Comparison of ENCODE assay signal across 9 mouse cellular contexts in genomic region chr12:111485046-111485651, GRCm38 (mm10). TPM values are rescaled to one million over a fixed set of nuclear protein-coding genes. Genes with fewer than 3 reads are reported as not detected.
A peak's percentile ranks its signal among the peaks of the same experiment; 100 is the strongest.
DNase-seq lines count a peak whose midpoint lies in the region; ATAC-seq lines count a peak whose summit lies in the region.
"Had no signal": no experiment of that assay in that cellular context is flagged by ENCODE, and none has a peak within 500 bp of the region (broad histone marks: within the 10 kb centered on the region; RNA-seq: fewer than 3 reads in every experiment).

No protein-coding gene starts in this region.

- WGBS in heart, embryonic 11.5 days (ENCODE audit: insufficient replicate concordance), result under 1% methylated on average over 63 of the region's 63 CpGs
- WGBS in hindbrain, embryonic 12.5 days, result under 1% methylated on average over 63 of the region's 63 CpGs
- under 1% methylated on average over 63 of the region's 63 CpGs for WGBS in midbrain, embryonic 11.5 days

- ATAC-seq in heart, embryonic 11.5 days (replicated peaks; ENCODE audit: insufficient number of reproducible peaks, low FRiP score, low TSS enrichment), result no peak
- ATAC-seq in hindbrain, embryonic 12.5 days (ENCODE audit: low FRiP score), result peak; percentile 26; the same call in 1 of the 2 replicates
- peak; percentile 48 for ATAC-seq in midbrain, embryonic 11.5 days (ENCODE audit: low FRiP score)

- H3K4me2 ChIP-seq in heart, embryonic 11.5 days, result peak overlapping the region; percentile 89
- H3K4me2 ChIP-seq in hindbrain, embryonic 12.5 days (replicated peaks), result peak overlapping the region; percentile 69
- H3K4me2 ChIP-seq in midbrain, embryonic 11.5 days, result peak overlapping the region; percentile 72

- H3K27me3 ChIP-seq in heart, embryonic 11.5 days (ENCODE audit: control insufficient read depth, insufficient read depth, low read length), result peaks cover 56% of the 10 kb centered on the region
- peaks cover 67% of the 10 kb centered on the region for H3K27me3 ChIP-seq in hindbrain, embryonic 12.5 days
- H3K27me3 ChIP-seq in midbrain, embryonic 11.5 days (ENCODE audit: control insufficient read depth, insufficient read depth, low read length), result peaks cover 36% of the 10 kb centered on the region

- peaks cover 6% of the 10 kb centered on the region; the same call in 1 of the 2 replicates for H3K4me1 ChIP-seq in heart, embryonic 11.5 days (ENCODE audit: control insufficient read depth, insufficient read depth, low read length)
- peaks cover 6% of the 10 kb centered on the region; the same call in 1 of the 2 replicates for H3K4me1 ChIP-seq in brown adipose tissue, adult 24 weeks (ENCODE audit: control insufficient read depth, insufficient read depth, insufficient read length, low read length)
- H3K4me1 ChIP-seq in hindbrain, embryonic 12.5 days, result peaks cover 28% of the 10 kb centered on the region
- peaks cover 8% of the 10 kb centered on the region for H3K4me1 ChIP-seq in midbrain, embryonic 11.5 days (ENCODE audit: control insufficient read depth, insufficient read depth, low read length)

- H3K9me3 ChIP-seq in heart, embryonic 11.5 days (replicated peaks; ENCODE audit: control insufficient read depth, low read length), result no peaks in the 10 kb centered on the region
- H3K9me3 ChIP-seq in hindbrain, embryonic 12.5 days (replicated peaks), result no peaks in the 10 kb centered on the region
- no peaks in the 10 kb centered on the region for H3K9me3 ChIP-seq in midbrain, embryonic 11.5 days (ENCODE audit: control insufficient read depth, low read length)

- no peaks in the 10 kb centered on the region for H3K36me3 ChIP-seq in heart, embryonic 11.5 days (ENCODE audit: control insufficient read depth, insufficient read depth, low read length)
- H3K36me3 ChIP-seq in hindbrain, embryonic 12.5 days, result no peaks in the 10 kb centered on the region
- H3K36me3 ChIP-seq in midbrain, embryonic 11.5 days (ENCODE audit: control insufficient read depth, insufficient read depth, low read length), result no peaks in the 10 kb centered on the region

- H3K27ac ChIP-seq in heart, embryonic 11.5 days (ENCODE audit: low read depth, low read length), result no peak overlapping the region
- no peak overlapping the region for H3K27ac ChIP-seq in brown adipose tissue, adult 24 weeks (replicated peaks; ENCODE audit: low read depth, low read length)
- H3K27ac ChIP-seq in hindbrain, embryonic 12.5 days, result no peak overlapping the region
- no peak overlapping the region for H3K27ac ChIP-seq in midbrain, embryonic 11.5 days (ENCODE audit: low read depth, low read length)

- H3K4me3 ChIP-seq in heart, embryonic 11.5 days (ENCODE audit: low read depth, low read length), result peak overlapping the region; percentile 59
- peak overlapping the region; percentile 51 for H3K4me3 ChIP-seq in brown adipose tissue, adult 24 weeks (ENCODE audit: insufficient read depth, low read depth, low read length)
- peak overlapping the region; percentile 46 for H3K4me3 ChIP-seq in hindbrain, embryonic 12.5 days
- peak overlapping the region; percentile 42 for H3K4me3 ChIP-seq in midbrain, embryonic 11.5 days (ENCODE audit: low read depth, low read length)

- DNase-seq in heart, adult 8-10 months (ENCODE audit: low spot score), result no peak
- peak; percentile 92 for DNase-seq in midbrain, embryonic 11.5 days (ENCODE audit: low spot score, missing footprints)
- DNase-seq in ovary, adult 18-20 months (ENCODE audit: low spot score), result no peak
- no peak for DNase-seq in adrenal gland, postnatal 10 days
- no peak for DNase-seq in layer of hippocampus, postnatal 25 days (ENCODE audit: extremely low spot score in 1 of 2, low spot score in 1 of 2)

- peak overlapping the region; percentile 60 for H3K9ac ChIP-seq in heart, embryonic 11.5 days (ENCODE audit: low read depth, low read length)
- H3K9ac ChIP-seq in hindbrain, embryonic 12.5 days, result peak overlapping the region; percentile 45; the same call in 1 of the 2 replicates
- peak overlapping the region; percentile 55 for H3K9ac ChIP-seq in midbrain, embryonic 11.5 days (ENCODE audit: low read length)

RNA-seq across cellular contexts. Expression of gene Gm266, which starts 0.5 kb away (rescaled TPM):
- polyA plus RNA-seq in heart, embryonic 11.5 days (2014; fragmentation: Nextera tagmentation; extraction: Ambion mirVana), result 5.5 and 6.2 TPM in 2 replicates
- under 1 TPM in 2 of 4 experiments, not detected in 2; 0.22 to 0.35 TPM for total RNA-seq in heart, adult 8-10 months (2022)
- polyA plus RNA-seq in brown adipose tissue, adult 24 weeks (2012; ENCODE audit: insufficient read depth, insufficient read length, missing spikeins), result not detected in 2 replicates
- 9.4 and 14.3 TPM in 2 replicates for polyA plus RNA-seq in hindbrain, embryonic 12.5 days (2016; fragmentation: Nextera tagmentation; extraction: Ambion mirVana)
- 4.2 and 6.0 TPM in 2 replicates for polyA plus RNA-seq in midbrain, embryonic 11.5 days (2014; fragmentation: Nextera tagmentation; extraction: Ambion mirVana)
- 1 to 10 TPM; 1.0 to 1.1 TPM for total RNA-seq in adrenal gland, postnatal 10 days (2021)
- total RNA-seq in layer of hippocampus, postnatal 25 days (2021), result 1 to 10 TPM; 5.6 to 7.8 TPM
- total RNA-seq: CH12.LX had no signal

RNA-seq across cellular contexts. Expression of gene Tnfaip2, which starts 42.9 kb away (rescaled TPM):
- 7.7 and 11.2 TPM in 2 replicates for polyA plus RNA-seq in heart, embryonic 11.5 days (2014; fragmentation: Nextera tagmentation; extraction: Ambion mirVana)
- total RNA-seq in heart, adult 8-10 months (2022), result 10 to 100 TPM; 25.2 to 49.3 (median 41.6) TPM
- polyA plus RNA-seq in brown adipose tissue, adult 24 weeks (2012; ENCODE audit: insufficient read depth, insufficient read length, missing spikeins), result 3.3 and 3.6 TPM in 2 replicates
- 3.7 and 4.1 TPM in 2 replicates for polyA plus RNA-seq in hindbrain, embryonic 12.5 days (2016; fragmentation: Nextera tagmentation; extraction: Ambion mirVana)
- 1.1 and 2.3 TPM in 2 replicates for polyA plus RNA-seq in midbrain, embryonic 11.5 days (2014; fragmentation: Nextera tagmentation; extraction: Ambion mirVana)
- total RNA-seq in adrenal gland, postnatal 10 days (2021), result 10 to 100 TPM; 15.0 to 18.5 TPM
- total RNA-seq in layer of hippocampus, postnatal 25 days (2021), result under 1 TPM; 0.63 to 0.81 TPM

RNA-seq across cellular contexts. Expression of gene Eif5, which starts 52.7 kb away (rescaled TPM):
- 478 and 505 TPM in 2 replicates for polyA plus RNA-seq in heart, embryonic 11.5 days (2014; fragmentation: Nextera tagmentation; extraction: Ambion mirVana)
- 100 to 1,000 TPM; 155 to 196 (median 171) TPM for total RNA-seq in heart, adult 8-10 months (2022)
- polyA plus RNA-seq in brown adipose tissue, adult 24 weeks (2012; ENCODE audit: insufficient read depth, insufficient read length, missing spikeins), result 216 and 330 TPM in 2 replicates
- polyA plus RNA-seq in hindbrain, embryonic 12.5 days (2016; fragmentation: Nextera tagmentation; extraction: Ambion mirVana), result 662 and 672 TPM in 2 replicates
- polyA plus RNA-seq in midbrain, embryonic 11.5 days (2014; fragmentation: Nextera tagmentation; extraction: Ambion mirVana), result 726 and 782 TPM in 2 replicates
- 100 to 1,000 TPM; 300 to 322 TPM for total RNA-seq in adrenal gland, postnatal 10 days (2021)
- 100 to 1,000 TPM; 243 to 246 TPM for total RNA-seq in layer of hippocampus, postnatal 25 days (2021)
